Mouse (Mus musculus): ENCODE data around the gene Psmb8. TPM values are rescaled to one million over a fixed set of nuclear protein-coding genes. Genes with fewer than 3 reads are reported as not detected.

Gene Psmb8
- 17.7 and 18.5 TPM in 2 replicates for polyA plus RNA-seq (2015; fragmentation: Nextera tagmentation; extraction: Ambion mirVana)

DNA sequence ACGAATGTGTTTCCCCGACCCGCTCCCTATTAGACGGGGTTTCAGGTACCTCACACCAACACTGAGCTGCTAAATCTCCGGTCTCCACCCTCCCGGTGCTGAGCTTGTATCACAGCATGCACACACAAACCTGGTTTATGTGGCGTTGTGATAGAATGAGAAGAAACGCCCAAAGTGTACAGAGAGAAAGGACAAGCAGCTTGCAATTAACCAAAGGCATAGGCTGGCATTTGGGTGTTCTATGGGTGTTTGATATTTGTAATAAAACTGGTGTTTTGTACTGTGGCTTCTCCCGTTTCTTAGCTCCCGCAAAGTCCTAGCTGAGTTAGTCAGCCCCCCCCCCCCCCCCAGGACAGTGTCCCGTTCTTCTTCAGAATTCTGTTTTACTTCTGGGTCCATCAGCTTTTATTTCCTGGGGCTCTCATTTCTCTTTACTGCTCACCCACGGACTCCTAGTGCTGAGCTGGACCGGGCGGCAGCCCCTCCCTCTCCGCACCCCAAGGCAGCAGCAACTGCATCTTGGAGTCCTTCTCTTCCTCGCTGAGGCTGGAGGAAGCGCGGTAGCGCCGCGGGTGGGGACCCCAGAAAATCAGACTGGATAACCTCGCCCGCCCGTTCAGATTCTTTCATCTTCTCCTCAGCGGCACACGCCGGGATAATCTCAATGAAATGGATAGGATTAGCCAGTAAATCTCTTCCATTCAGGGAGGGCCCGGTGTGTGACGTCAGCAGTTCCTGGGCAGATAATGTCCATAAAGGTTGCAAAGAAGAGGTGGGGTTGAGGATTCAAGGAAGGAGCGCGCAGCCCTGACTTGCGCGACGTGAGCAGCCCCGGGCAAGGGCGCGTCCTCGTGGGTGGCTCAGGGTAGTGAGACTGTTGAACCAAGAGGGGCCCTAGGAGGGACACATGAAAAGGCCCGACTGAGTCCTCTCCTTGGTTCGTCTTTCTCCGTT is at the start of gene Psmb8:
Gene Psmb8 (plus strand): TSS at position 781 of the 954 bp plus-strand sequence.
- peaks cover 12% of the 10 kb centered on the region for H3K4me1 ChIP-seq (ENCODE audit: control insufficient read depth, low read depth, low read length)
- no peaks in the 10 kb centered on the region for H3K9me3 ChIP-seq (replicated peaks; ENCODE audit: control insufficient read depth, low read length)
- H3K27me3 ChIP-seq (ENCODE audit: control insufficient read depth, insufficient read depth, low read depth, low read length) = peaks cover 24% of the 10 kb centered on the region
- 6% methylated on average over 41 of the region's 41 CpGs for WGBS (ENCODE audit: insufficient replicate concordance)
- no peak within 1 kb of the TSS for H3K27ac ChIP-seq (ENCODE audit: low read length)
- H3K36me3 ChIP-seq (ENCODE audit: control insufficient read depth, insufficient read depth) = no peaks in the 10 kb centered on the region
- peak within 1 kb of the TSS; percentile 34 for H3K9ac ChIP-seq (ENCODE audit: low read depth, low read length)
- ATAC-seq (ENCODE audit: low read depth) = peak; percentile 62
- H3K4me3 ChIP-seq (ENCODE audit: low read depth, low read length) = peak within 1 kb of the TSS; percentile 63
- H3K4me2 ChIP-seq (ENCODE audit: low read depth, low read length) = peak within 1 kb of the TSS; percentile 71

DNA sequence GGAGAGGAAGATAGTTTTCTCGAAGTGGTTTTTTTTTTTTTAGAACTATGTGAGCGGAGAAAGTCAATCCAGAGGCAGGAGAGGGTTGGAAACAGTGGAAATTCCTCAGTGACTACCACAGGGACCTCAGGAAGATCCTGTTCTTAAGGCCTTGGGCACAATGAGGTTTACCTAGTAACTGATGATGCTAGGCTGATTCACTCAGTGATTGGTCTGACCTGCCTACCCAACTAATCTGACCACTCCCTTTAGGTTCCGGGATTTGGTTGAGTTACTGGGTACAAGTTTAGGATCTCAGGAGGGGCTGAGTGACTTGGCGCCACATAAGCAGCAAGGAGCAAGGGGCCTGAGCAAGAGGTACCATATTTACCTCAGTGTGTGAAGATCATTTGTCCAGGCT is 44.6 kb upstream of the Psmb8 start, which contains the start of gene H2-DMb1:
Gene H2-DMb1 (plus strand): TSS at position 150 of the 400 bp plus-strand sequence.
- 37% methylated on average over 4 of the region's 4 CpGs for WGBS (ENCODE audit: insufficient replicate concordance)
- H3K4me3 ChIP-seq (ENCODE audit: low read depth, low read length) = no peak within 1 kb of the TSS
- no peaks in the 10 kb centered on the region for H3K4me1 ChIP-seq (ENCODE audit: control insufficient read depth, low read depth, low read length)
- H3K9me3 ChIP-seq (replicated peaks; ENCODE audit: control insufficient read depth, low read length) = no peaks in the 10 kb centered on the region
- H3K4me2 ChIP-seq (ENCODE audit: low read depth, low read length) = no peak within 1 kb of the TSS
- no peaks in the 10 kb centered on the region for H3K27me3 ChIP-seq (ENCODE audit: control insufficient read depth, insufficient read depth, low read depth, low read length)
- H3K27ac ChIP-seq (ENCODE audit: low read length) = no peak within 1 kb of the TSS
- H3K36me3 ChIP-seq (ENCODE audit: control insufficient read depth, insufficient read depth) = no peaks in the 10 kb centered on the region
- no peak for ATAC-seq (ENCODE audit: low read depth)
- H3K9ac ChIP-seq (ENCODE audit: low read depth, low read length) = no peak within 1 kb of the TSS

DNA sequence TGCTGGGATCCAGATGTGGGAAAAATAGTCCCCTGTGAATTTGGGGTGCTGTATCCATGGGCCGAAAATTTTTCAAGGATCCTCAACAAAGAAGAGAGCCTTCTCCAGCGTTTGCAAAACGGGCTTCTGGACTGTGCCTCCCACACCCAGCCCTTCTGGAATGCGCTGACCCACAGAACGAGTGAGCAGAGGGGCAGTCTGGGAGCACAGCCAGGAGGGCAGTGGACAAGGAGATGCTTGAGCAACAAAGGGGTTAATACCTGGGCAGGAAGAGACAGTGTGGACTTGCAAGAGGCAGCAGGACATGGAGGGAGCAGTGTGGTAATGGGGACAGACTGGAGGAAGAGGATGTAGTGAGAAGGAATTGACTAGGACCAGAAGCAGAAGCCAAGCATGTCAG is 42.0 kb upstream of the Psmb8 start:
- Histone ChIP-seq H3K4me2 (ENCODE audit: low read depth, low read length) (no peak overlapping the region), H3K4me1 (ENCODE audit: control insufficient read depth, low read depth, low read length) (no peaks in the 10 kb centered on the region), H3K27ac (ENCODE audit: low read length) (no peak overlapping the region), H3K4me3 (ENCODE audit: low read depth, low read length) (no peak overlapping the region), H3K36me3 (ENCODE audit: control insufficient read depth, insufficient read depth) (no peaks in the 10 kb centered on the region), H3K9me3 (replicated peaks; ENCODE audit: control insufficient read depth, low read length) (no peaks in the 10 kb centered on the region), H3K27me3 (ENCODE audit: control insufficient read depth, insufficient read depth, low read depth, low read length) (no peaks in the 10 kb centered on the region), H3K9ac (ENCODE audit: low read depth, low read length) (no peak overlapping the region)
- no peak for ATAC-seq (ENCODE audit: low read depth)
- 50% methylated on average over 5 of the region's 5 CpGs for WGBS (ENCODE audit: insufficient replicate concordance)

DNA sequence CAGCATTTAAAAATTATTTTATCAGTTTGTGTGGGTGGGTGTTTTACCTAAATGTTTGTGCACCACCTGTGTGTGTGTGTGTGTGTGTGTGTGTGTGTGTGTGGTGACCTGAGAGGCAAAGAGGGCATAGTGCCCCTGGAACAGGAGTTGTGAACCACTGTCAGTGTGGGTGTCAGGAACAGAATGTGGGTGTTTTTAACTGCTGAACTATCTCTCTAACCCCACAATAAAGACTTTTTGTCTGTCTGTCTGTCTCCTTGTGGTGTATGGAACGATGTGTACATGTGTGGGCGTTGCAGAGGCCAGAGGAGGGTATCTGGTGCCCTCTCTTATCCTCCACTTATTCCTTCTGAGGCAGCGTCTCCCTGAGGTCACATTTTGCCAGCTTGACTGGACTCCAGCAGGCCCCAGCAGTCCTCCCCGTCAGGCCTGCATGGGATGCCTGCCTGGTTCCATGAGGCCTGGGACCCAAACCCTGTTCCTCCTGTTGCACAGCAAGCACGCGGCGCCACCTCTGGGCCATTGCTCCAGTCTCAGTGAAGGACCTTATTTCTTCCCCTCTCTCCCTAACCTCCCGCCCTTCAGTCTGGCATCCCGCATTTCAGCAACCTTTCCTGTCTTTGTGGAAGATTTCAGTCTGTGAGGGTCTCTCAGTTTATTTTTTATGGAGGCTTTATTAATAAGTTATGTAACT is 33.2 kb upstream of the Psmb8 start:
- Histone ChIP-seq H3K9ac (ENCODE audit: low read depth, low read length) (no peak overlapping the region), H3K27ac (ENCODE audit: low read length) (no peak overlapping the region), H3K4me3 (ENCODE audit: low read depth, low read length) (no peak overlapping the region), H3K36me3 (ENCODE audit: control insufficient read depth, insufficient read depth) (no peaks in the 10 kb centered on the region), H3K4me1 (ENCODE audit: control insufficient read depth, low read depth, low read length) (no peaks in the 10 kb centered on the region), H3K9me3 (replicated peaks; ENCODE audit: control insufficient read depth, low read length) (no peaks in the 10 kb centered on the region), H3K27me3 (ENCODE audit: control insufficient read depth, insufficient read depth, low read depth, low read length) (no peaks in the 10 kb centered on the region), H3K4me2 (ENCODE audit: low read depth, low read length) (no peak overlapping the region)
- no peak for ATAC-seq (ENCODE audit: low read depth)
- 42% methylated on average over 9 of the region's 9 CpGs for WGBS (ENCODE audit: insufficient replicate concordance)

DNA sequence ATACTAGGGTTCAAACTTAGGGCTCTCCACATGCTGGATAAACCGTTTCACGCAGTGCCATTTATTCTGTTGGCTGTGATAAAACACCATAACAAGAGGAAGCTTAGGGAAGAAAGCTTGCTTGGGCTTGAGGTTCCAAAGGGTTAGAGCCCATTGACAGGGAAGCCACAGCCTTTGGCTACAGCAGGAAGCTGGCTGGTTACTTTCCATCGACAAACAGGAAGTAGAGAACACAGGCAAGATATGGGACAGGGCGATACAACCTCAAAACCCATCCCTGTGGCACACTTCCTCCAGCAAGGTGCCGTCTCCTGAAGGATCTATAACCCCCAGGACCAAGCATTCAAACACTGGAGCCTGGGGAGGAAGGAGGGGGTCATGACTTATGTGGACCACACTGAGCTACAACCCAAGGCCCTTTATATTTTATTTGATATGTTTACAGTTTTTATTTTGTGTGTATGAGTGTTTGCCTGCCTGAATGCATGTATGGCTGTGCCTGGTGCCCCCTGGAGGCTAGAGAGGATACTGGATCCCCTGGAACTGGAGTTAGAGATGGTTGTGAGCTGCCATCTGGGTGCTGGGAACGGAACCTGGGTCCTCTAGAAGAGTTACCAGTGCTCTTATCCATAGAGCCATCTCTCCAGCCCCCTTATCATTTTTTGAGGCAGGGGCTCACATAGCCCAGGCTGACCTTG is 32.3 kb upstream of the Psmb8 start:
- ATAC-seq (ENCODE audit: low read depth) = no peak
- H3K36me3 ChIP-seq (ENCODE audit: control insufficient read depth, insufficient read depth) = no peaks in the 10 kb centered on the region
- 25% methylated on average over 6 of the region's 6 CpGs for WGBS (ENCODE audit: insufficient replicate concordance)

DNA sequence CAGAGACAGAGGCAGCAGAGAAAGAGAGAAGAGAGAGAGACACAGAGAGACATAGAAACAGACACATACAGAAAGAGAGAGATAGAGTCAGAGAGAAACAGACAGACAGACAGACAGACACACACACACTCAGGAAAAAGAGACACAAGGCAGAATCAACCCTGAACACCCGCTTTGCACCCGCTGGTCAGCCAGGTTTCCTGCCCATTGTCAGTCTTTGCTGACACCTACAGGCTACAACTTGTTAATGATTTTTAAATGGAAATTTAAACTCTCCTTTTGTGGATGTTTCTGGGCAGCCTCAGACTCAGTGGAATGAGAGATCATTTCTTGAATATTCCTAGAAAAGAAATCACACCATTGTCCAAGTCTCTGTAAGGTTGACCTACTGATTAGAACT is 28.2 kb upstream of the Psmb8 start:
- 0% methylated on average over 2 of the region's 2 CpGs for WGBS (ENCODE audit: insufficient replicate concordance)
- no peak for ATAC-seq (ENCODE audit: low read depth)

More for the DNA sequence above, 32.3 kb upstream of the Psmb8 start:
- no peaks in the 10 kb centered on the region for H3K27me3 ChIP-seq (ENCODE audit: control insufficient read depth, insufficient read depth, low read depth, low read length)
- no peaks in the 10 kb centered on the region for H3K4me1 ChIP-seq (ENCODE audit: control insufficient read depth, low read depth, low read length)
- H3K4me3 ChIP-seq (ENCODE audit: low read depth, low read length) = no peak overlapping the region
- H3K9ac ChIP-seq (ENCODE audit: low read depth, low read length) = no peak overlapping the region
- H3K4me2 ChIP-seq (ENCODE audit: low read depth, low read length) = no peak overlapping the region
- H3K27ac ChIP-seq (ENCODE audit: low read length) = no peak overlapping the region
- no peaks in the 10 kb centered on the region for H3K9me3 ChIP-seq (replicated peaks; ENCODE audit: control insufficient read depth, low read length)

DNA sequence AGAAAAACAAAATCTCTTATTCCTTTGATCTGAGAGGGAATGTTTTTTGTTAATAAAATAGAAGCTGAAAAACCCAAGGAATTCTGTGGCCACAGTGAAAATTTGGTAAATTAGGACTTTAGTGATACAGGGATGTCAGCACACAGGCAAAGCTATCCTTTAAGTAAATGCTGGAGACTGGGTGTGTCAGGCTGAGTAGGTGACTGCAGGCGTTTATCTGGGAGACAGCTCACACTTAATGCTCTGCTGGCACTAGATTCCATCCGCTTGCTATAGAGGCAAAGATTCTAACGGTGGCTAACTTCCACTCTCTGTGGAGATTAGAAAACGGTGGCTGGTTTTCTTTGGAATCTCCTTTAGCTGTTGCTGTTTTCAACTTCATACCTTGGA is 27.0 kb upstream of the Psmb8 start:
- no peak for ATAC-seq (ENCODE audit: low read depth)
- Histone ChIP-seq H3K9ac (ENCODE audit: low read depth, low read length) (no peak overlapping the region), H3K4me3 (ENCODE audit: low read depth, low read length) (no peak overlapping the region), H3K27ac (ENCODE audit: low read length) (no peak overlapping the region), H3K4me2 (ENCODE audit: low read depth, low read length) (no peak overlapping the region), H3K36me3 (ENCODE audit: control insufficient read depth, insufficient read depth) (no peaks in the 10 kb centered on the region), H3K27me3 (ENCODE audit: control insufficient read depth, insufficient read depth, low read depth, low read length) (no peaks in the 10 kb centered on the region), H3K9me3 (replicated peaks; ENCODE audit: control insufficient read depth, low read length) (no peaks in the 10 kb centered on the region), H3K4me1 (ENCODE audit: control insufficient read depth, low read depth, low read length) (no peaks in the 10 kb centered on the region; the same call in 1 of the 2 replicates)
- 2% methylated on average over 4 of the region's 4 CpGs for WGBS (ENCODE audit: insufficient replicate concordance)

More for the DNA sequence above, 28.2 kb upstream of the Psmb8 start:
- Histone ChIP-seq H3K9ac (ENCODE audit: low read depth, low read length) (no peak overlapping the region), H3K36me3 (ENCODE audit: control insufficient read depth, insufficient read depth) (no peaks in the 10 kb centered on the region), H3K4me1 (ENCODE audit: control insufficient read depth, low read depth, low read length) (no peaks in the 10 kb centered on the region; the same call in 1 of the 2 replicates), H3K9me3 (replicated peaks; ENCODE audit: control insufficient read depth, low read length) (no peaks in the 10 kb centered on the region), H3K4me2 (ENCODE audit: low read depth, low read length) (no peak overlapping the region), H3K4me3 (ENCODE audit: low read depth, low read length) (no peak overlapping the region), H3K27ac (ENCODE audit: low read length) (no peak overlapping the region), H3K27me3 (ENCODE audit: control insufficient read depth, insufficient read depth, low read depth, low read length) (no peaks in the 10 kb centered on the region)

DNA sequence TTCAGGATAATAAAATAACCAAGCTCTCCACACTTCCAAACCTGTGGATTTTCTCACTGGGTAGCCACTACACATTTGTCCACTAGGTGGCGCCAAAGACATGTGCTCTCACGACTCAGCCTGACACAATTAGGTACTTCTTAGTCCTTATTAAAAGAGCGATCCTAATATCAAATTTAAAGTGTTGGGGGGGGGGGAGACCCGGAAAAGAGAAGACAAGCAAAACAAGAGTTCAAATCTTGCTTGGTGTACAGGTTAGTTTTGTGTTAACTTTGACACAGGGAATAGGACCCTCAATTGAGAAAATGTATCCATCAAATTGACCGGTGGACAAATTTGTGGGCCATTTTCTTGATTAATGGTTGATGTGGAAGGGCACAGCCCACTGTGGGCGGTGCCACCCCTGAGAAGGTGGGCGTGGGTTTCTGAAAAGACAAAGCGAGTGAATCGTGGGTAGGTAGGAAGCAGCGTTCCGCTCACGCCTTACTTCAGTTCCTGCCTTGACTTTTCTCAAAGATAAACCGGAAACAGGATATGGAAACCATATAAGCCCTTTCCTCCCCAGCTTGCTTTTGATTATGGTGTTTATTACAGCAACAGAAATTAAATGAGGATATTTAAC is 26.5 kb upstream of the Psmb8 start:
- 12% methylated on average over 13 of the region's 13 CpGs for WGBS (ENCODE audit: insufficient replicate concordance)
- peak overlapping the region; percentile 29 for H3K4me2 ChIP-seq (ENCODE audit: low read depth, low read length)
- peak; percentile 54; the same call in 1 of the 2 replicates for ATAC-seq (ENCODE audit: low read depth)

More for the DNA sequence above, 26.5 kb upstream of the Psmb8 start:
- H3K9me3 ChIP-seq (replicated peaks; ENCODE audit: control insufficient read depth, low read length) = no peaks in the 10 kb centered on the region
- no peaks in the 10 kb centered on the region; the same call in 1 of the 2 replicates for H3K4me1 ChIP-seq (ENCODE audit: control insufficient read depth, low read depth, low read length)
- H3K9ac ChIP-seq (ENCODE audit: low read depth, low read length) = no peak overlapping the region
- H3K36me3 ChIP-seq (ENCODE audit: control insufficient read depth, insufficient read depth) = no peaks in the 10 kb centered on the region
- peak overlapping the region; percentile 27; the same call in 1 of the 2 replicates for H3K4me3 ChIP-seq (ENCODE audit: low read depth, low read length)
- H3K27ac ChIP-seq (ENCODE audit: low read length) = no peak overlapping the region
- no peaks in the 10 kb centered on the region for H3K27me3 ChIP-seq (ENCODE audit: control insufficient read depth, insufficient read depth, low read depth, low read length)
